Mouse (Mus musculus) embryo, embryonic 11 days (tissue): Measurements from ENCODE around the gene Pum2.

Experiments
- DNase-seq: peaks from one replicate; pipeline ENCODE4 v3.0.0-alpha.2; 2015

The Pum2 gene

GRCm38 (mm10) chr12:8764221-8764930 is 90.4 kb downstream of the Pum2 start:
- DNase-seq, result no peak

GRCm38 (mm10) chr12:8770946-8771843 is 97.3 kb downstream of the Pum2 start, which contains the start of gene Sdc1:
Gene Sdc1 (plus strand): TSS chr12:8771323.
- DNase-seq, result peak; percentile 94

GRCm38 (mm10) chr12:8771844-8772380 is 98.0 kb downstream of the Pum2 start:
- peak; percentile 69 for DNase-seq

- peak; percentile 78 for DNase-seq
Measured at GRCm38 (mm10) chr12:8772451-8773143, 98.7 kb downstream of the Pum2 start.

- no peak for DNase-seq
Measured at GRCm38 (mm10) chr12:8773336-8773735, 99.4 kb downstream of the Pum2 start.

- no peak for DNase-seq
Measured at GRCm38 (mm10) chr12:8774183-8774582, 100.2 kb downstream of the Pum2 start.

GRCm38 (mm10) chr12:8776206-8776605 is 102.3 kb downstream of the Pum2 start:
- no peak for DNase-seq

- DNase-seq, result no peak
Measured at GRCm38 (mm10) chr12:8776741-8777140, 102.8 kb downstream of the Pum2 start.

- DNase-seq, result no peak
Measured at GRCm38 (mm10) chr12:8778106-8778505, 104.2 kb downstream of the Pum2 start.

GRCm38 (mm10) chr12:8779851-8780250 is 105.9 kb downstream of the Pum2 start:
- no peak for DNase-seq

GRCm38 (mm10) chr12:8781121-8781520 is 107.2 kb downstream of the Pum2 start:
- DNase-seq, result no peak

- no peak for DNase-seq
Measured at GRCm38 (mm10) chr12:8781681-8782378, 107.9 kb downstream of the Pum2 start.

GRCm38 (mm10) chr12:8782565-8782964 is 108.6 kb downstream of the Pum2 start:
- no peak for DNase-seq

GRCm38 (mm10) chr12:8784189-8784588 is 110.3 kb downstream of the Pum2 start:
- DNase-seq, result no peak

GRCm38 (mm10) chr12:8786476-8786875 is 112.5 kb downstream of the Pum2 start:
- DNase-seq, result no peak

- DNase-seq, result no peak
Measured at GRCm38 (mm10) chr12:8786984-8787730, 113.2 kb downstream of the Pum2 start.

GRCm38 (mm10) chr12:8788469-8788868 is 114.5 kb downstream of the Pum2 start:
- DNase-seq, result no peak

- DNase-seq, result no peak
Measured at GRCm38 (mm10) chr12:8790615-8791014, 116.7 kb downstream of the Pum2 start.

- no peak for DNase-seq
Measured at GRCm38 (mm10) chr12:8793410-8794051, 119.6 kb downstream of the Pum2 start.

- DNase-seq, result no peak
Measured at GRCm38 (mm10) chr12:8797936-8798335, 124.0 kb downstream of the Pum2 start.

GRCm38 (mm10) chr12:8798486-8799020 is 124.6 kb downstream of the Pum2 start:
- peak; percentile 33 for DNase-seq
